Mouse (Mus musculus) forebrain, embryonic 14.5 days (tissue): ENCODE measurements at regions not wholly inside any gene's neighbourhood (a gene's known extent, or its start where the extent isn't known, plus 50 kb on each side); places are given as distances from the start of the nearest gene placed in this dataset.

Experiments
- ATAC-seq: fragments of 200-750 bp; cut with Nextera tagmentation; 2 replicates; pipeline ENCODE4 v1.8.0; 2017; ENCODE audit warnings: mild to moderate bottlenecking, moderate library complexity
- DNase-seq: peaks from one replicate; pipeline ENCODE4 v3.0.0-alpha.2; 2015; ENCODE audit warnings: low spot score
- H3K27ac ChIP-seq: fragments of 300-500 bp; sonication (generic); 2 replicates; pipeline ENCODE4 v1.5.1; 2014; ENCODE audit warnings: low read depth, mild to moderate bottlenecking, control low read depth, low read length, moderate library complexity
- H3K27me3 ChIP-seq: fragments of 300-500 bp; sonication (generic); replicated peaks from 2 replicates; pipeline ENCODE4 v1.6.1; 2014; ENCODE audit warnings: low read length, control low read depth, mixed read lengths; ENCODE audit not compliant: control insufficient read depth, insufficient read depth
- H3K36me3 ChIP-seq: fragments of 300-500 bp; sonication (generic); 2 replicates; pipeline ENCODE4 v1.6.1; 2014; ENCODE audit warnings: low read length, control low read depth; ENCODE audit not compliant: control insufficient read depth, insufficient read depth
- H3K4me1 ChIP-seq: fragments of 300-500 bp; sonication (generic); 2 replicates; pipeline ENCODE4 v1.6.1; 2014; ENCODE audit warnings: antibody characterized with exemption, low read length, control low read depth; ENCODE audit not compliant: control insufficient read depth, insufficient read depth
- H3K4me2 ChIP-seq: fragments of 300-500 bp; sonication (generic); 2 replicates; pipeline ENCODE4 v1.6.1; 2014; ENCODE audit warnings: mild to moderate bottlenecking, control low read depth, low read length
- H3K4me3 ChIP-seq: fragments of 300-500 bp; sonication (generic); 2 replicates; pipeline ENCODE4 v1.5.1; 2014; ENCODE audit warnings: low read depth, low read length, control low read depth
- H3K9ac ChIP-seq: fragments of 300-500 bp; sonication (generic); 2 replicates; pipeline ENCODE4 v1.6.1; 2014; ENCODE audit warnings: mild to moderate bottlenecking, low read length, control low read depth, moderate library complexity
- H3K9me3 ChIP-seq: fragments of 300-500 bp; sonication (generic); replicated peaks from 2 replicates; pipeline ENCODE4 v1.6.1; 2016; ENCODE audit warnings: low read length, control low read depth, mixed read lengths; ENCODE audit not compliant: control insufficient read depth
- WGBS: fragments of 180-500 bp; shearing (Covaris S2); extraction: QIAGEN DNeasy Blood & Tissue Kit; methylation state at CpG from one replicate; pipeline ENCODE4 v1.1.7; 2014; 5-methylcytosine and 5-hydroxymethylcytosine counted together

GRCm38 (mm10) chr16:65683703-65684320 is 121.3 kb upstream of the Chmp2b start:
- no peak overlapping the region for H3K4me2 ChIP-seq
- no peaks in the 10 kb centered on the region for H3K9me3 ChIP-seq
- no peaks in the 10 kb centered on the region for H3K4me1 ChIP-seq
- no peak overlapping the region for H3K4me3 ChIP-seq
- H3K27ac ChIP-seq, result no peak overlapping the region
- DNase-seq (no peak), ATAC-seq (no peak)
- no peaks in the 10 kb centered on the region for H3K36me3 ChIP-seq
- H3K27me3 ChIP-seq, result no peaks in the 10 kb centered on the region
- H3K9ac ChIP-seq, result no peak overlapping the region

DNA sequence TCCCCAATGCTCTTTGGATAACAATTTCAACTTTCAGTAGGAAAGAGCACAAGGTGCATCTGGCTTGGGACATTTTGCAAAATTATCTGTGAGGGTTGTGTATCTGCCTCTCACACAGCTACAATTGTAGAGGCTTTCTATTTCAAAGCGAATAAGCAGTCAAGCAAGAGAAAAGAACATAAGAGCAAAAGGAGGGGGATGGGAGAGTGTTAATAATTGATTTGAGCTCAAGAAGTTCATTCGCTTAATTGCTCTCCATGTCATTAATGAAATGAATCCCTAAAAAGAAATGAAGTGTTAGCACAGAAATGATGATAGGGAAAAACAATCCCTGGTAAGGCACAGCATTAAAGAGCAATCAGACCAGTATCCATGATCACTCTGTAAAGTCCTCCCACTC is 121.4 kb upstream of the Vgll3 start:
- H3K27ac ChIP-seq, result no peak overlapping the region

DNA sequence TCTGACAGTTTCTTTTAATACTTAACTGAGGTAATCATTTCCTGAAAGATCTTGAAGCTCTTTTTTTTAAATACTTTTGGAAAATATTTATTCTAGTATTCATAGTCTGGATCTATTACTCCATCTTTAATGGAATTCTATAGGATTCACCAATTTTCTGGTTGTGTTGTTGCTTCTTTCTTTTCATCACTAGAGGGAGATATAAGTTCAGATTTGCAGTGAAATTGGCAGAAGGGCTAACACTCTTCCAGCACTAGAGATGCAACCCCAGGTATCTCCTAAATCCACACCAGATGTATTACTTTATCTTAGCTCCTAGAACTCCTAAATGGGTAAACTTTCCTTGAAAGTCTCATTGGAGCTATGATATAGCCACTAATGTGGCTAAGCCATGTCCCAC is 99.4 kb upstream of the Vgll3 start:
- 0 out of 2 replicates have a peak, but pooled peaks have one; percentile 37 for ATAC-seq
- DNase-seq, result peak; percentile 57

More for the DNA sequence above, 121.4 kb upstream of the Vgll3 start:
- DNase-seq, result peak; percentile 18
- WGBS, result 44% methylated on average over 2 of the region's 2 CpGs
- Histone ChIP-seq H3K27me3 (no peaks in the 10 kb centered on the region), H3K4me2 (no peak overlapping the region), H3K9me3 (no peaks in the 10 kb centered on the region), H3K9ac (no peak overlapping the region), H3K36me3 (no peaks in the 10 kb centered on the region), H3K4me3 (no peak overlapping the region), H3K4me1 (no peaks in the 10 kb centered on the region)
- ATAC-seq, result no peak

GRCm38 (mm10) chr16:65718791-65719472 is 96.1 kb upstream of the Vgll3 start:
- H3K27me3 ChIP-seq, result no peaks in the 10 kb centered on the region
- ATAC-seq, result no peak

More for the DNA sequence above, 99.4 kb upstream of the Vgll3 start:
- Histone ChIP-seq H3K27me3 (no peaks in the 10 kb centered on the region), H3K27ac (no peak overlapping the region), H3K4me1 (no peaks in the 10 kb centered on the region), H3K4me2 (no peak overlapping the region), H3K36me3 (no peaks in the 10 kb centered on the region), H3K9me3 (no peaks in the 10 kb centered on the region), H3K4me3 (no peak overlapping the region), H3K9ac (no peak overlapping the region)

DNA sequence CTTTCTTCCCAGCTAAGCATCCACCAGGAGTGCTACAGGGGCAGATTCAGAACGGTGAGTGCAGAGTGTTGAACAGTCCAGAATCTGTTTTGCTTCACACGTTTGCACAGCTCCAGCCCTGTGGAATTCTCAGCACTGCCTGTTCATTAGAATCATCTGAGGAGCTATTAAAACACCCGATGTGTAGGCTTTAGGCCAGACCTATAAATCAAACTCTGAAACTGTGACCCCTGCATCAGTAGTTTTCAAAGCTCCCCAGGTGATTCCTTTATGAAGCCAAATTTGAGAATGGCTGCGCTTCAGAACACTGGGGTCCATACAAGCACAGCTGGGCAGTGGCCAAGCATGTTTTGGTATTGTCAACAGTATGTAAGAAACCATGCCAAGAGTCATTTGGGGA is 94.1 kb upstream of the Vgll3 start:
- no peak overlapping the region for H3K9ac ChIP-seq
- H3K27me3 ChIP-seq, result no peaks in the 10 kb centered on the region
- no peak overlapping the region for H3K4me2 ChIP-seq
- H3K4me1 ChIP-seq, result no peaks in the 10 kb centered on the region
- H3K27ac ChIP-seq, result no peak overlapping the region
- DNase-seq, result peak; percentile 50
- no peak overlapping the region for H3K4me3 ChIP-seq
- ATAC-seq, result peak; percentile 44; the same call in 1 of the 2 replicates
- no peaks in the 10 kb centered on the region for H3K36me3 ChIP-seq
- H3K9me3 ChIP-seq, result no peaks in the 10 kb centered on the region
- 49% methylated on average over 4 of the region's 4 CpGs for WGBS

More at GRCm38 (mm10) chr16:65718791-65719472, 96.1 kb upstream of the Vgll3 start:
- Histone ChIP-seq H3K9ac (no peak overlapping the region), H3K4me3 (no peak overlapping the region), H3K36me3 (no peaks in the 10 kb centered on the region), H3K27ac (no peak overlapping the region), H3K9me3 (no peaks in the 10 kb centered on the region), H3K4me2 (no peak overlapping the region), H3K4me1 (no peaks in the 10 kb centered on the region)
- DNase-seq, result no peak
- WGBS, result 84% methylated on average over 6 of the region's 6 CpGs

DNA sequence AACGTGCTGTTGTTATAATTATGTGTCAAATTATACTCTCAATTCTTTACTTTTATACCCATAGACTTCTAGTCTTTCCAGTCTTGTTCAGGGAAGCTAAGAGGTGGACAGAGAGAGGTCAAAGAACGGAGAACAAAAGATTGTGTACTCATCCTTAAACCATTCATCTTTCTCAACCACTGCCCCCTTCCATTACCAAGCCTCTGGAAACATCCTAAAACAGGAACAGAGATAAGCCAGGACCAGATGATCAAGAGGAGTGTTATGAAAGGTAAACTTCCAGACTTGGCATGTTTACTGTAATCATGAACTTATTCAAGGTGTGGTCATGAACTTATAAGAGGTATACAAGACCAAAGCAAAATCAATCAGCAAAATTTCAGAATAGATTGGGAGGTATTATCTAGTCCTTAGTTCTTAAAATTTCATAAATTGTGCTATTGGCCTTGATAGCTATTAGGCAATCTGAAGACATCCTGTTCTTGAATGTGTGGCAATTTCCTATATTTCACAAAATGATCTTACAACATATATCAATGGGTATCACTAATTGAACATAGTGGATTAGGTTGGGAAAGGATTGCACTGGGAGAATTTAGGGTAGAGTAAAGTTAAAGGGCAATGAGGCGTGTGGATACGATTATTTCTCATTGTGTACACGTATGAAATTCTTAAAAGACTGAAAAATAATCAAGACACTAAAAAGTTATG is 89.3 kb upstream of the Vgll3 start:
- no peak overlapping the region for H3K27ac ChIP-seq
- H3K9ac ChIP-seq, result no peak overlapping the region
- no peaks in the 10 kb centered on the region for H3K27me3 ChIP-seq
- no peak overlapping the region for H3K4me2 ChIP-seq
- no peaks in the 10 kb centered on the region; the same call in 1 of the 2 replicates for H3K4me1 ChIP-seq
- no peak overlapping the region for H3K4me3 ChIP-seq
- DNase-seq, result no peak
- ATAC-seq, result no peak
- WGBS, result 87% methylated on average over 5 of the region's 5 CpGs
- H3K36me3 ChIP-seq, result no peaks in the 10 kb centered on the region
- H3K9me3 ChIP-seq, result no peaks in the 10 kb centered on the region

- WGBS, result 86% methylated on average over 3 of the region's 3 CpGs
- no peak overlapping the region for H3K9ac ChIP-seq
Observed at GRCm38 (mm10) chr16:65726289-65726688, 88.8 kb upstream of the Vgll3 start.

DNA sequence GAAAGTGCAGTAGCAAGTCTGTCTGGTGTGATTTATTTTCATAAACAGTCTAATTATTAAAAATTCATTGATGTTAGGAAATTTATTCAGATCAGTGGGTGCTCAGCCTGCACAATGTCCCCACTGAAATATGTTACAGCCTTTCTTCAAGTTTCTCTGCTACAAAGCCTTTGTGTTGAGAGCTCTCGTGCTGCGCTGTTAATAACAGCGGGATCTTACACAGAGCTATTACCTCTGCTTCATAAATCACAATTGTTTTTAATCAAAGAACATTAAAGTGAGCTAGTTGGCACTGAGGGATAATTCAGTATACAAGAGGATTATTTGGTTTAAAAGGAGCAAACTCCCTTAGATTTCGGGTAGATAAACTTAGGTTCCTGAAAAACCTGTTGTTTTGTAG is 85.7 kb upstream of the Vgll3 start:
- Histone ChIP-seq H3K27ac (no peak overlapping the region), H3K36me3 (no peaks in the 10 kb centered on the region), H3K4me2 (no peak overlapping the region), H3K9ac (no peak overlapping the region), H3K4me1 (no peaks in the 10 kb centered on the region; the same call in 1 of the 2 replicates), H3K4me3 (no peak overlapping the region), H3K9me3 (no peaks in the 10 kb centered on the region), H3K27me3 (no peaks in the 10 kb centered on the region)
- ATAC-seq (no peak), DNase-seq (peak; percentile 21)
- WGBS, result 22% methylated on average over 4 of the region's 4 CpGs

More at GRCm38 (mm10) chr16:65726289-65726688, 88.8 kb upstream of the Vgll3 start:
- H3K27me3 ChIP-seq, result no peaks in the 10 kb centered on the region
- no peaks in the 10 kb centered on the region for H3K36me3 ChIP-seq
- H3K4me1 ChIP-seq, result no peaks in the 10 kb centered on the region; the same call in 1 of the 2 replicates
- no peak for DNase-seq
- H3K9me3 ChIP-seq, result no peaks in the 10 kb centered on the region
- no peak overlapping the region for H3K4me3 ChIP-seq
- H3K4me2 ChIP-seq, result no peak overlapping the region
- no peak overlapping the region for H3K27ac ChIP-seq
- ATAC-seq, result no peak

- H3K9ac ChIP-seq, result no peak overlapping the region
- no peaks in the 10 kb centered on the region for H3K36me3 ChIP-seq
- H3K4me3 ChIP-seq, result no peak overlapping the region
- DNase-seq (no peak), ATAC-seq (no peak)
- no peaks in the 10 kb centered on the region for H3K27me3 ChIP-seq
- WGBS, result 93% methylated on average over 3 of the region's 3 CpGs
- no peak overlapping the region for H3K27ac ChIP-seq
- H3K9me3 ChIP-seq, result no peaks in the 10 kb centered on the region
- H3K4me1 ChIP-seq, result no peaks in the 10 kb centered on the region
- no peak overlapping the region for H3K4me2 ChIP-seq
Observed at GRCm38 (mm10) chr16:65739652-65740051, 75.4 kb upstream of the Vgll3 start.
